Mouse (Mus musculus) heart, adult 2 months (tissue): ENCODE measurements around the gene Sh3rf1.

Experiments used
- EP300 ChIP-seq: fragments of 200-500 bp; IDR thresholded peaks from 2 replicates; pipeline ENCODE4 v1.6.1; 2011; ENCODE audit warnings: low read depth, low read length, control low read depth; ENCODE audit not compliant: insufficient read depth
- POLR2A ChIP-seq: fragments of 200-500 bp; IDR thresholded peaks from 2 replicates; pipeline ENCODE4 v1.6.1; 2011; ENCODE audit warnings: mild to moderate bottlenecking, low read depth, low read length, control low read depth; ENCODE audit not compliant: insufficient read depth

- no peak for TF ChIP-seq POLR2A
- TF ChIP-seq EP300, result no peak
Observed at GRCm38 (mm10) chr8:61208719-61209118, 15.0 kb upstream of the Sh3rf1 start.
